Mouse (Mus musculus): ENCODE data around the gene Dnajc6.
A peak's percentile ranks its signal among the peaks of the same experiment; 100 is the strongest.

Dnajc6 gene

DNA sequence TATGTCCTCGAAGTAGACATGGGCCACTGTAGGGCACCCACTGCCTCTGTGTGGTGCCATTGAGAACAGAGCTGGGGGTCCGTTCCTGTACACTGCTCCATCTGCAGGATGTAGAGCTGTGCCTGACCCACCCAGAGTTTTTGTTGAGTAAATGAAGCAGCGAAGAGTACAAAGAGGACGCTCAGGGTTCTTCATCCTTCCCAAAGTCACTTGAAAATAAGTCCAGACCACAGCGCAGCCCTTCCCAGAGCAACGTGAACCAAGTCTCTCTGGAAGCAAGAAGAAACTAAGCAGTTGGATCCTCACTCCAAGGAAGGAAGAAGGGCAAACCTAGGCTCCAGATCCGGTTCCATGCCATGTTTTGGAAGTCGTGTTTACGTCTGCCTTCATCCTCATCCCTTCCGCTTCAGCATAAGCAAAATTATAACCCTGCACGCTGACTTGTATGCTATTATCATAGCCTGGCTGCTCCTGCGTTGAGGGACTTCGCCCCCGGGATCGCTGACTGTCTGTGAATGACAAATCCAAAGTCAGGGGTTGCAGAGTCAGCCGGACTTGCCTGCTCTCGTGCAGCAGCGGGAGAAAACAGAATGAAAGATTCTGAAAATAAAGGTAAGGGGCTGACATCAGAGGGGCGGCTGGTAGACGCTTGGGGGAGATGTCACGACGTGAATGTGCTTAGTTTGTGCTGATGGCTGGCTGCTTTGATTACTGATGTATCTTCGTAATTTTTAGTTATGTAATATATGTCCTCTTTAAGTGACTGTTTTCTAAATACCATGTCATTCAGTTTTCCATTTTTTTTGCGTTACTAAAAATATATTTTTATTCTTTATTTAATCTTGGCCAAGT lies 11.3 kb downstream of the Dnajc6 start:
- peak; percentile 65 for DNase-seq

DNA sequence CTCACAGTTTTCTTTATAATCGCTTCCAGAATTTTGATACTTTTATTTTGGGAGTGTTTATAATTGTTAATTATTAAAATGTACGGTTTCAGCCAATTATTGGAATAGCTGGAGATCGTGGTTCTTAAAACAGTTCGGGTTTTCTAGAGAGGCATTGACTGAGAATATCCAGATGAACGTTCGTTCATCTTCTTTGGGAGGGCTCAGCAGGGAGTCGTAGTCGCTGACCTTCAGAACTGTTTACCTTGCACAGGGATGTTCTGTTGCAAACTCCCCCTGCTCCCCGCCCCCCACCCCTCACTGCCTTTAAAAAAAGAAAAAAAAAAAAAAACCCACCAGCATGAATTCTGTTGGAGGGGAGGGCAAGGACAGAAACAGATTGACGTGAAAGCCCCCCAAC lies 12.0 kb downstream of the Dnajc6 start:
- no peak for DNase-seq

GRCm38 (mm10) chr4:101508851-101509577 lies 12.6 kb downstream of the Dnajc6 start:
- DNase-seq: peak; percentile 66

DNA sequence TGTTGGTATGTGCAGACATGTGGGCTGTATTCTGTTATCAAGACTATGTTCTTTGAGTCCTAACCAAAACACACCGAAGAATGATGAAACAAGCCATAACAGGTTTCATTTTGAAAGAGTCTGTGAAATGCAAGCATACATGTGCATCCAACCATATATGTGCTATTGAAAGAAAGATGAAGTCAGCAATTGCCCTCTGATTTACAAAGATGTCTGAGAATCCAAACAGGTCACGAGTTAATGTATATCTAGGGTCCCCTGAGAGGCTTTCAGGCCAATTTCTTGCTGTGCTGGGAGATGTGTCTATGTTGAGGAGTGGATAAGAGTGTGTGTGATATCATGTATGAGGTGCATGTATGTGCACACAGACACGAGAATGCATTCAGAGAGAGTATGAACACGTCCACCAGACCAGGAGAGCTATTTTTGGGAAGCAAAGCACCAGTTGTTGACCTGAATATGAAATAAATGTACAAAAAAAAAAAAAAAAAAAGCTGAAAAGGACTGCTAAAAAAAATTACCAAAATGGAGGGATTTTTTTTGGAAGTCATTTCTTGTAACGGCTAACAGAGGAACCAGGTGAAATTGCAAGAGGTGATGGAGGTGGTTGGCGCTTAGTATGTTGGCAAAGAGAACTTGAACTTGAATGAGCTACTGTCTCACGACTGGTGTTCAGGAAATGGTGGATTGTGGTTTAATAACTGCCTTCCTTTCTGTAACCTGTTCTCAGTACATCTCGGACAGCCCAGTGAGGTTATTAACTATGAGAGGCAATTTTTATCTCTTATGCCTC lies 13.9 kb downstream of the Dnajc6 start:
- no peak for DNase-seq

GRCm38 (mm10) chr4:101510904-101511210 lies 14.4 kb downstream of the Dnajc6 start:
- DNase-seq: no peak

DNA sequence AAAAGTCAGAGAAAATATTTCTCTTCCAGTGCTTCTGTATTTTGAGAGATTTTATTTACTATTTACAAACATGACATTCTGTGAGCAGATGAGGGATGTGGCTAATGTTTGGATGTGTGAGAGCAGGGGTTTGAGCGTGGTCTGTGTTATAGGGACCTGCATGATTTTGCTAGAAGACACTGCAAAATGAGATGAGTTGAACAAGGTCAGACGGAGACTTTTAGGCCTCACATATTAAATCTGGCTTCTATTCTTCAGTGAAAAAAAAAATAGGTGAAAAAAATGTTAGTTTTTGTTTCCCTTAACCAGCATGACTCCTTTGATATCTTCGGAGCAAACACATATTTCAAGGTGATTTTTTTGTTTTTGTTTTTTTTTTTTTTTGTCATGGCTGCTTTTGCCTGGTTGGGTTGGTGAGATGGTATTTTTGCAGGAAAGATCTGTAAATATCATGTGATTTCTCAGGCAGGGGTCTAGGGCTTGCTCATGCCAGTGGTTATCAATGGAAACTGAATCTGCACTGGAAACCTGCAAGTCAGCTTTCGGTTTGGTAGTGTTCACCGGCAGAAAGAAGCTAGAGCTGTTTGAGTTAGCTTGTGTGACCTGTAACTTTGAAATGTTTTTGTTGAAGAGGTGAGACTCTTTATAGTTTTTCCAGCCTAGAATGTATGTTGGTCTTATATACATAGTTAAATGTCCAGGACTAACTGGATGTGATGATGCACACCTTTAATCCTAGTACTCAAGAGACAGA lies 15.5 kb downstream of the Dnajc6 start:
- DNase-seq: no peak

- no peak for DNase-seq
Measured at GRCm38 (mm10) chr4:101513251-101513650, 16.8 kb downstream of the Dnajc6 start.

GRCm38 (mm10) chr4:101515853-101516252 lies 19.4 kb downstream of the Dnajc6 start:
- no peak for DNase-seq

GRCm38 (mm10) chr4:101516434-101517168 lies 20.2 kb downstream of the Dnajc6 start:
- DNase-seq: no peak

DNA sequence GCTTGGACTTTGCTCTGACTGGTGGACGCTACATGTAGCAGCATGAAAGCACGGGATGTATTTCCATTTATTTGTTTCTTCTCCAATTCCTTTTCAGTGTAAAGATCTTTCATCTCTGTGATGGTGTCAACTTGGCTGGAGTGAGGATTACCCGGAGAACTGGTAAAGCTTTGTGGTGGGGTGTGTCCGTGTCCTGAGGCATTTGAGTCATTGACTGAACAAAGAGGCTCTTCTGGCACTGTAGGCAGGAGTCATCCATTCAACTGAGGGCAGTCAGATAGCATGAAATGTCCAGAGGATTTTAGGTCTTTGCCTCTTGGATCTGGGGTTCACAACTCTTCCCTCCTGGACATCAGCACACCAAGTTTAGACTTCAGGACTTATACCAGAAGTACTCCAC lies 35.5 kb downstream of the Dnajc6 start:
- peak; percentile 11 for DNase-seq

GRCm38 (mm10) chr4:101540516-101540915 lies 44.1 kb downstream of the Dnajc6 start:
- no peak for DNase-seq

DNA sequence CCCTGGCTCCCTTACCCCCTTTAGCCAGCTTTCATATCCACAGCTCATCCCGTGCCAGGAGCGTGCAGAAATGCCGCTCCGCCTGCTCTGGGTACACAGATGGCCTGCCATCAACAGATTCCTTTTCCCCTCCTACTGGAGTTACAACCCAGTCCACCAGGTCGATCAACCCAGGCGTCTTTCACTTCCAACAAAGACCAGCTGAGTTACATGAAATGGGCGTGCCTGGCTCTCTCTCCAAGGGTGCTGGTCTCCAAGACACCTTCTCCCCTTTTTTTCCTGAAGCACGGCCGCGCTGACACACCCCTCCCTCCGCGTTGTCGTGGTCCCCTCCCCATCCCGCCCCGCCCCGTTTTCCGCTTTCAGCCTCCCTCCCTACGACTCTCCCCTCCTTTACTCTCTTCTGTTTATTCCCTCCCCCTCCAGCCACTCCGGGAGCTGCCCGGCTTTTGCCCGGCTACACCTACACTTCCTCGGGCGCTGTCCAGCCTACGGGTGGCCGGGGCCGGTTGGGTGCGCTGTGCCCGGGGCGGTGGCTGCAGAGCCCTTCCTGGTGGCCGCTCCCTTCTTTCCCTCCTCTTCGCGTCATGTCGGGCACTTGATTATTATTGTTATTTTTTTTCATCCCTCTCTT lies 53.6 kb downstream of the Dnajc6 start:
- peak; percentile 16 for DNase-seq

DNA sequence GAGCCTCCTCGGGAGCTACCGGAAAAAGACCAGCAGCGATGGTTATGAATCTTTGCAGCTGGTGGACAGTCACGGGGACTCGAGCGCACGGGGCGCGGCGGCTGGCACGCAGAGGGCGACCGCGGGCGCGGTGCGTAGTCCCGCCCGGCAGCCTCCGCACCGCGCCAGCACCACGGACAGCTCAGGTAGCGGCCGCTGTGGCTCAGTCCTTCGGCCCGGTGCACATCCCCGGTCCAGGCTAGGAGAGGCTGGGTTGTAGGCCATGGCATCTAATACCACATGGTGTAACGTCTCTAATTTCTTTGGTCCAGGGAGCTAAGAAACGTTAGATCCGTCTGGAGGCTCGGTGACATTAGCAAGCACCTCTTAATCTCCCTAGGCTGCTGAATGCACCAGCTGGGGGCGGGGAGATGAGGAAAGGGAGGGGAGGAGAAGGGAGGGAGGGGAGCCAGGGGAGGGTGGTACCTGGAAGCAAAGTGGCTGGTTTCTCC lies 54.3 kb downstream of the Dnajc6 start:
- DNase-seq: peak; percentile 47

- DNase-seq: no peak
Measured at GRCm38 (mm10) chr4:101551425-101551824, 55.0 kb downstream of the Dnajc6 start.

DNA sequence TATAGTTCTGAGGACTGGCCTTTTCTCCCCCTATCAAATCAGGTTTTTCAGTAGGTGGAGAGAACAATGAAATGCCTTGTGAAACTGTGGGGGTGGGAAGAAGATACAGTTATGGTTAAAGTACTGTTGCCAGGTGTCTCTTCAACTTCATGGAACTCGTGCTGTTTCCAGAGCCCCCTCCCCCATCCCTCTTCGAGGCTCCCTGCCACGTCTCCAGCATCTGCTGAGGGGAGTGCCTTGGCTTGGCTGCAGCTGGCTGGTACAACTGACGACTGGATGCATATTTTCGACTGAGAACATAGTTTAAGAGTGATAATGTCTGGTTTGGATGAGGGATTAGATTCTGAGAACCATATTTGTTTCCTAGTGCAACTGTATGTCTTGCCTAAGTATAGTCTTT lies 55.9 kb downstream of the Dnajc6 start:
- DNase-seq: no peak

- no peak for DNase-seq
Measured at GRCm38 (mm10) chr4:101555016-101555415, 58.6 kb downstream of the Dnajc6 start.

- no peak for DNase-seq
Measured at GRCm38 (mm10) chr4:101560137-101560536, 63.7 kb downstream of the Dnajc6 start.

DNA sequence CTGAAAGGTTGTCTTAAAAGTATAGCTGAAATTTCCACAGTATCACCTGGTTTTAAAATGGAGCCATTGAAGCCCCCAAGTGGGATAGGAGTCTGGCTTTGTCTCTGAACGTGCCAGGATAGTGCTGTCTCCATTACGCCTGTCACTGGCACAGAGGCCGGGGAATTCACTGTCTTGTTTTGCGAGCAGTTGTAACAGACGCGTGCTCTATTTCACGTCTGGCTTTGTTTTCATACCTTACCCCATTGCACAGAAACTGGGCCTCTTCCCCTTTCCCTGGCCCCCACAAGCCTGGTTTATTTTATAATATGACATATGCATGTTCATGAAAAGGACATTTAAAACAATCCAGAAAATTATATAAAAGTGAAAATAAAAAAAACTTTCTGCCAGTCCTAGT lies 66.4 kb downstream of the Dnajc6 start:
- DNase-seq: no peak

- no peak for DNase-seq
Measured at GRCm38 (mm10) chr4:101563607-101564006, 67.2 kb downstream of the Dnajc6 start.

DNA sequence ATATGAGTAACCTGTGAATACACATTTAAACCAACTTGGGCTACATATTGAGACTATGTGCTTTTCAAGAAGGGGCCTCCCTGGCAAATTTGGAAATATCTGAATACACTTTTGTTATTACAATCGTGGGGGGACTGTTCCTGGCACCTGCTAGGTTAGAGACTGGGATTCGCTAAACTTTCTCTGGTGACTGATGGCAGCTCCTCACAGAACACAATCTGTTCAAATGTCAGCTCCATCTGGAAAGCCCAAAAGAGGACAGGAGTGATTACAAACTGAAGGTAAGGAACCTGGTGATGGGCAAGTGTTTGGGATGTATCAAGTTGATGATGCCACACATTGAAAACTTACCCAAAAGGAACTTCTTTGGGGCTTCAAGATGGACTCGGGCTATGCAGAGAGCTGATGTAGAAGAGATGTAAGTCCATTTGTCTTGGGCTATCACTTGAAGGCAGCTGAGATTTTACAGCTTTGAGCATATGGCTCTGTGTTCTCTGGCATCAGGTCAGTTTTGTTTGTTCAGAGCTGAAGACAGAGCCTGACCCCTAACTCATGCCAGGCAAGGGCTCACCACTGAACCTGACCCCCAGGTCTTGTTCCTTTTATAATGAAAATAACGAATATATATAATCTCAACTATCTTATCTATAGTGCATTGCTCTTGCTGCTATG lies 68.4 kb downstream of the Dnajc6 start:
- no peak for DNase-seq

DNA sequence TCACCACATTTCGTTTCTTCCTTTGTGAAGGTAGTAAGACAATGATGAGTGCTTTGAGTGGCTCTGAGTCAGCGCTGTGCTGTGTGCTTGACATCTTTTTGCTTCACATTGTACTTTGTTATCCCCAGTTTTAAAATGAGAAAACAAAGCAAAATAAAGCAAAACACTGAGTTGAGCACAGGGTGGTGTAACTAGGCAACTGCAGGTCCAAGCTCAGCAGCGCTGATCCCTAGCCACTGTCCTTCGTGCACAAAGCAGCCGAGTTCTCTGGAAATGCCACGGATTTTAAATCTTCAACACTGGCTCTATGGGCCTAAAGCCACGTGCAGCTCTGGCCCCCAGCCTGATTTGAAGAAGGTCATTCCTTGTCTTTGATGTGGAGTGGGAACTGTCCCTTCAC lies 72.6 kb downstream of the Dnajc6 start:
- no peak for DNase-seq

Measured in kidney, adult 18-20 months (tissue).